Mouse (Mus musculus) G1E (cell line): ENCODE measurements at regions not wholly inside any gene's neighbourhood (a gene's known extent, or its start where the extent isn't known, plus 50 kb on each side); places are given as distances from the start of the nearest gene placed in this dataset.

ENCODE experiments used
- ATAC-seq: 2 replicates; pipeline ENCODE4 v1.8.0; 2016; ENCODE audit warnings: mild to moderate bottlenecking; ENCODE audit not compliant: insufficient number of reproducible peaks, poor library complexity, low FRiP score, severe bottlenecking; ENCODE audit errors: extremely low read depth
- DNase-seq: peaks from one replicate; pipeline ENCODE4 v3.0.0; 2012; ENCODE audit warnings: low spot score
- H3K27me3 ChIP-seq: 2 replicates; pipeline ENCODE4 v1.6.1; 2012; ENCODE audit warnings: mild to moderate bottlenecking, low read length, inconsistent platforms; ENCODE audit not compliant: insufficient read depth
- H3K36me3 ChIP-seq: replicated peaks from 2 replicates; pipeline ENCODE3; 2012; ENCODE audit warnings: mild to moderate bottlenecking, inconsistent platforms
- H3K4me1 ChIP-seq: 2 replicates; pipeline ENCODE4 v1.6.1; 2012; ENCODE audit warnings: low read depth, low read length, inconsistent platforms, mixed read lengths; ENCODE audit not compliant: insufficient read depth
- H3K4me3 ChIP-seq: 2 replicates; pipeline ENCODE4 v1.5.1; 2012; ENCODE audit warnings: low read depth, mild to moderate bottlenecking, inconsistent platforms, low read length, moderate library complexity, mixed read lengths
- H3K9me3 ChIP-seq: replicated peaks from 2 replicates; pipeline ENCODE4 v1.6.1; 2012; ENCODE audit warnings: inconsistent platforms
- CTCF ChIP-seq: IDR thresholded peaks from 2 replicates; pipeline ENCODE4 v1.5.1; 2012; ENCODE audit warnings: low read depth, low read length, inconsistent platforms, mixed read lengths
- GATA1 ChIP-seq: IDR thresholded peaks from 2 replicates; pipeline ENCODE4 v1.6.1; 2012; ENCODE audit warnings: borderline replicate concordance, low read length, inconsistent platforms, mixed read lengths
- GATA2 ChIP-seq: IDR thresholded peaks from 2 replicates; pipeline ENCODE4 v1.6.1; 2012; ENCODE audit warnings: low read depth, low read length, inconsistent platforms, borderline replicate concordance
- POLR2AphosphoS5 ChIP-seq: IDR thresholded peaks from 2 replicates; pipeline ENCODE4 v1.6.1; 2012; ENCODE audit warnings: low read depth, low read length, inconsistent platforms; ENCODE audit not compliant: insufficient replicate concordance
- TAL1 ChIP-seq: conservative IDR thresholded peaks from 2 replicates; pipeline ENCODE4 v1.6.1; 2012; ENCODE audit warnings: low read depth, low read length, inconsistent platforms, mixed read lengths

DNA sequence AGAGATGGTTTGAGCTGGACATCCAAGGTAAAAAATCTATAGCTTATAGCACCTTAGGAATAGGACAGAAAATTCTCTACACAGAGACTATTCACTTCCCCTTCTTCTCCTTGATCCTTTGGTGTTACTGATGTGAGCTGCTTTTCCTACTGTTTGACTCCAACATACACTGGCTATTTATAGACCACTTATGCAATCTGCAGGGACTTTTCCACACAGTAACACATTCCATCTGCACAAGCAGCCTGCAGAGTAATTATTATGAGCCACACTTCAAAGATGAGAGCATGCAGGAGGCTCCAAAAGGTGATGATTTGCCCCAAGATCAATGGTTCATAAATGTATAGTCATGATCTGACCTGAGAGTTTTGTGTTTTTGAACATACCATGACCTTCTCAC, 925.7 kb downstream of the Gsdmc2 start:
- no peaks in the 10 kb centered on the region for H3K36me3 ChIP-seq

DNA sequence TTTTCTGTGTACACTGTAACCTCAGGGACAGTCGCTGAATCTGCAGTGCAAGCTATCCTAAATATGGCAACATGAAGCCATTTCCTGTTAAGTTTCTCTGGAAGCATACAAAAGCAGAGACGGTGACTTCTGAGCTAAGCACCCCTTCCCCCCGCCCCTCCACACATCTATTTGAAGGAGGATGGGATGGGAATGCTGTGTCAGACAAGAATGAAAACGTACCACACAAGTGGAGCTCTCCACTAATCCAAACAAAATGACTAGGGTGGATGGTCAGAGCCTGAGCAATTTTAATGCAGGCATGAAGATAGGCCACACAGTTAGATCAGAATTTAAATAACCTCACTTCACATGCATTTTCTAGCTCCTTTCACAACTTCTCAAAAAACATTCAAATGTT, 936.6 kb downstream of the Gsdmc2 start:
- no peaks in the 10 kb centered on the region for H3K27me3 ChIP-seq
- no peak for TF ChIP-seq GATA1
- no peak for TF ChIP-seq GATA2
- TF ChIP-seq POLR2AphosphoS5, result no peak
- no peak for TF ChIP-seq TAL1
- no peak for TF ChIP-seq CTCF
- H3K4me3 ChIP-seq, result no peak overlapping the region
- H3K4me1 ChIP-seq, result no peaks in the 10 kb centered on the region
- ATAC-seq (no peak), DNase-seq (no peak)
- no peaks in the 10 kb centered on the region for H3K36me3 ChIP-seq
- no peaks in the 10 kb centered on the region for H3K9me3 ChIP-seq

More for the DNA sequence above, 925.7 kb downstream of the Gsdmc2 start:
- H3K4me3 ChIP-seq, result no peak overlapping the region
- H3K27me3 ChIP-seq, result no peaks in the 10 kb centered on the region
- no peak for ATAC-seq
- DNase-seq, result no peak
- no peak for TF ChIP-seq POLR2AphosphoS5
- TF ChIP-seq GATA2, result no peak
- no peak for TF ChIP-seq GATA1
- TF ChIP-seq CTCF, result no peak
- TF ChIP-seq TAL1, result no peak
- H3K9me3 ChIP-seq, result no peaks in the 10 kb centered on the region
- no peaks in the 10 kb centered on the region for H3K4me1 ChIP-seq

DNA sequence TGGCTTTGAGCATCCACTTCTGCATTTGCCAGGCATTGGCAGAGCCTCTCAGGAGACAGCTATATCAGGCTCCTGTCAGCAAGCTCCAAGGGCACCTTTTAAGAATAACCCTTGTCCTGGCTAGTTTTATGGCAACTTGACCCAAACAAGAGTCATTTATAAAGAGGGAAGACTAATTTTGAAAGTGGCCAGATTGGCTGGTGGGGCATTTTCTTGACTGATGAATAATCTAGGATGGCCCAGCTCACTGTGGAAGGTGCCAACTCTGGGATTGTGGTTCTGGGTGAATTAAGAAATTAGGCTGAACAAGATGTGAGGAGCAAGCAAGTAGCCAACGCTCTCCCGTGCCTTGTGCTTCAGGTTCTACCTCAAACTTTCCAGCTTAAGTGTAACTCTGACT, 937.8 kb downstream of the Gsdmc2 start:
- H3K9me3 ChIP-seq, result no peaks in the 10 kb centered on the region
- ATAC-seq (no peak), DNase-seq (no peak)
- TF ChIP-seq GATA2 (no peak), GATA1 (no peak), TAL1 (no peak), CTCF (no peak), POLR2AphosphoS5 (no peak)
- H3K27me3 ChIP-seq, result peaks cover 4% of the 10 kb centered on the region
- no peak overlapping the region for H3K4me3 ChIP-seq
- H3K4me1 ChIP-seq, result no peaks in the 10 kb centered on the region
- no peaks in the 10 kb centered on the region for H3K36me3 ChIP-seq

DNA sequence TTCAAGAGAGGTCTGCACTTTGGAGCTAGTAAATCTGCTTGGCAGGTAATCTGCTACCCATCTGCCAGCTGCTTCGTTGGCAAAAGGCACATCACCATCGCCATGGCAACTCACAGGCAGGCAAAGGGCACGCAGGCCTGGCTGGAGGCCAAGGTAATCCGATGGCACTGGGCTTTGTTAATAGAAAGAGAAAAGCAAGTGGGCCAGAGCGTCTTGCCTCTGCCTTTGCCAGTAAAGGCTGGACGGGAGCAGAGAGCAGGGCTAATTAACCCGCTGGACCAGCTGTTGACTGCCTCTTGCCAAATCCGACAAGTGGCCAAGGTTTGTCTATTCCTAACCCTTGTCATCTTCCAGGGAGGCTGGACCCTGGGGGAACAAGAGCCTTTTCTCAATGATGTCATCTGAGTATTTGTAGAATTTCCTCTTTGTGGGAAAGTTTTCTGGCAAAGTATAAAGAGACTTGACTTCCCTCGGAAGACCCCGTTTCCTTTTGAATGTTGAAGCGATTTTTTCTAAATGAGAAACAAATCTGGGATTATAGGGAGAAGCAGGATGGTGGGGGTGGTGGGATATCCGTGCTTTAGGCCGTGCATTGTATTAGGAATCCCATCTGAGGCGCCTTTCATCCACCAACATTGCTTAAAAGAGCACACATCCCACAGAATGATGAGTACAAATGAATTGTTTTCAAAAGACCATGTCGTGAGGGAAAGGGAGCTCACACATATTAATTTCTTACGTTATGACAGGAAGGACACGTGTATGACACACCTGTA, 941.7 kb downstream of the Gsdmc2 start:
- Histone ChIP-seq H3K9me3 (no peaks in the 10 kb centered on the region), H3K4me3 (no peak overlapping the region), H3K4me1 (no peaks in the 10 kb centered on the region), H3K36me3 (no peaks in the 10 kb centered on the region), H3K27me3 (peaks cover 4% of the 10 kb centered on the region)
- TF ChIP-seq TAL1 (no peak), POLR2AphosphoS5 (no peak), CTCF (no peak)
- no peak for DNase-seq
- ATAC-seq, result no peak

DNA sequence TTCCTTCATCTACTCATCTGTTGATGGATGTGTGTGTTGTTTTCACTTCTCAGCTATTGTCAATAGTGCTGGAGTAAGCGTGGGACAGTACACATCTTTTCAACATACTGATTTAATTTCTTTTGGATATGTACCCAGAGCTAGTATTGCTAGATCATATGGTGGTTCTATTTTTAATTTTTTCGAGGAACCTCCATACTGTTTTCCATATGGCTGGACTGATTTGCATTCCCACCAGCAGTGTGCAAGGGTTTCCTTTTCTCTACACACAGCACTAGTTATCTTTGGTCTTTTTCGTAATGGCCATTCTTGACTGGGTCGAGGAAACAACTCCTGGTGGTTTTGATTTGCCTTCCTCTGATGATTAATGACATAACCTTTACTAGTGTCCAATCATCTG, 943.0 kb downstream of the Gsdmc2 start:
- Histone ChIP-seq H3K4me3 (no peak overlapping the region), H3K27me3 (peaks cover 4% of the 10 kb centered on the region), H3K9me3 (no peaks in the 10 kb centered on the region), H3K4me1 (no peaks in the 10 kb centered on the region), H3K36me3 (no peaks in the 10 kb centered on the region)
- TF ChIP-seq GATA2 (no peak), GATA1 (no peak), TAL1 (no peak), POLR2AphosphoS5 (no peak), CTCF (no peak)
- no peak for ATAC-seq
- DNase-seq, result no peak

DNA sequence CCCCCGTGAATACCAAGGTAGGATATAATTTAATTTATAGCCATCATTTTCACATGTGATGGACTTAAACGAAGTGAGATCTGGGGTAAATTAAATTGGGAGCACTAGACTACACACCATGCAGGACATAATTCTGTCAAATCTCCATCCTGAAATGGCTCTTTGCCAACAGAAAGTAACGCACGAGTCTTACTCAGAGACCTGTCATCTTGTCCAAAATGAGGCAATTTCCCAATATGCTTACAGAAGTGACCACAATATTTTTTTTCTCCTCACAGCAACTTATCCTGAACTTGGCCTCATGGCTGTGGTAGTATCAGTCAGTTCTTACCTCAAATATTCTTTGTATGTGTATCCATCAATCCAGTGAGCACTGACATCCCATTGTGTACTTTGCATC, 955.2 kb downstream of the Gsdmc2 start:
- Histone ChIP-seq H3K36me3 (no peaks in the 10 kb centered on the region), H3K9me3 (no peaks in the 10 kb centered on the region), H3K4me3 (no peak overlapping the region), H3K27me3 (no peaks in the 10 kb centered on the region), H3K4me1 (no peaks in the 10 kb centered on the region)
- ATAC-seq (no peak), DNase-seq (no peak)
- no peak for TF ChIP-seq GATA1
- TF ChIP-seq CTCF, result no peak
- no peak for TF ChIP-seq GATA2

DNA sequence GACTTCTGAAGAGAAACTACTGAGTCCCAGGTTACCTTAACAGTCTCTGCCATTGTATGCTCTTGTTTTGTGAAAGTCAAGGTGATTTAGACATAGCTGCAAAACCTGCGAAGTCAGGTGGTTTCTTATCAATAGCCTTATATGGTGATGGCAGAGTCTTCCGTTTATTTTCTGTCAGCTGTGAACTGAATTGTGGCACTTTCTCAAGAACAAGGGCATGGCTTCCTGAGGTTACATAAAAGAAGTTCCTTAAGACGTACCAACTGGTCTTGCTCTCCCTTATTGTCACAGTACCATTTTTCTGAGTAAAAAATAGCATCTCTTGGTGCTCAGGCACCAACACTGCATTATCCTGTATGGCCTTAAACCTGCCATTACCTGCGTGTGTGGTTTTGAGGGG, 959.6 kb downstream of the Gsdmc2 start:
- DNase-seq (no peak), ATAC-seq (no peak)
- no peaks in the 10 kb centered on the region for H3K27me3 ChIP-seq
- H3K4me1 ChIP-seq, result no peaks in the 10 kb centered on the region
- no peaks in the 10 kb centered on the region for H3K9me3 ChIP-seq
- no peak for TF ChIP-seq CTCF
- no peak for TF ChIP-seq GATA1
- no peak for TF ChIP-seq POLR2AphosphoS5
- no peak for TF ChIP-seq GATA2
- TF ChIP-seq TAL1, result no peak
- H3K4me3 ChIP-seq, result no peak overlapping the region
- H3K36me3 ChIP-seq, result no peaks in the 10 kb centered on the region
